Mouse (Mus musculus): ENCODE data around the gene Slc8a1.

- TF ChIP-seq CTCF (IDR thresholded peaks at IDR 0.05) (no peak), EP300 (IDR thresholded peaks at IDR 0.05) (no peak)
Observed at GRCm38 (mm10) chr17:81479807-81480206, 258.4 kb downstream of the Slc8a1 start.

Measured in lung, postnatal 0 days (tissue).